Mouse (Mus musculus) C2C12 (cell line): Measurements from ENCODE around the gene Acpp.

ENCODE experiments used
- CEBPB ChIP-seq: IDR thresholded peaks from one replicate; pipeline ENCODE4 v1.6.1; 2011; ENCODE audit warnings: low read depth, mild to moderate bottlenecking, control low read depth, moderate library complexity
- CTCF ChIP-seq: IDR thresholded peaks from one replicate; pipeline ENCODE4 v1.5.1; 2011; ENCODE audit not compliant: control insufficient read depth, insufficient read depth, insufficient read length
- MAX ChIP-seq: IDR thresholded peaks from one replicate; pipeline ENCODE4 v1.6.1; 2011; ENCODE audit warnings: mild to moderate bottlenecking, control low read depth
- USF1 ChIP-seq: IDR thresholded peaks from one replicate; pipeline ENCODE4 v1.6.1; 2011; ENCODE audit warnings: low read depth, mild to moderate bottlenecking, control low read depth, moderate library complexity

- TF ChIP-seq CTCF (no peak), CEBPB (no peak), MAX (no peak), USF1 (no peak)
Measured at GRCm38 (mm10) chr9:104251687-104252086, 85.9 kb downstream of the Acpp start.
